ENCODE assay signal across 23 mouse cellular contexts in the genomic region with DNA sequence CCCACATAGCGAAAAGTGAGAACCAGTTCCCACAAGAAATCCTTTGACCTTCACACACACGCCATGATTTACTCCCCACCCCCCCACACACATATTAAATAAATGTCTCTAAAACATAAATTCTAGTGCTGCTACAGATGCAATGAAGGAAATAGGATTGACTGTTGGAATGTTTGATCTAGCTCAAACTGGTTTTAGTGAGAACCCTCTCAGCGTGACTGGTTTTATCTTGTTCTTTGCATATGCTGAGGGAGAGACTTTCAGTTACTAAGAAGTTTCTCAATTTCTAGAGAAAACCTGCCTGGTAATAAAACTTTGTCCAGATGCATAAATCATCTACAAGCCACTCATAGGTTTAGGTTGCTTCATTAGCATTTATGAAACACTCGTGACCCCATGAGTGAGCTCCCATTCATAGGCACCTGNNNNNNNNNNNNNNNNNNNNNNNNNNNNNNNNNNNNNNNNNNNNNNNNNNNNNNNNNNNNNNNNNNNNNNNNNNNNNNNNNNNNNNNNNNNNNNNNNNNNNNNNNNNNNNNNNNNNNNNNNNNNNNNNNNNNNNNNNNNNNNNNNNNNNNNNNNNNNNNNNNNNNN.
DNase-seq lines count a peak whose midpoint lies in the region; ATAC-seq and TF ChIP-seq lines count a peak whose summit lies in the region.
"Had no signal": no experiment of that assay in that cellular context is flagged by ENCODE, and none has a peak within 500 bp of the region (broad histone marks: within the 10 kb centered on the region; RNA-seq: fewer than 3 reads in every experiment).

No protein-coding gene starts in this region.

- no peaks in the 10 kb centered on the region for H3K36me3 ChIP-seq in intestine, postnatal 0 days (ENCODE audit: control insufficient read depth, insufficient read depth)
- H3K36me3 ChIP-seq in intestine, embryonic 15.5 days = no peaks in the 10 kb centered on the region
- H3K36me3 ChIP-seq in lung, postnatal 0 days (ENCODE audit: insufficient read depth, low read length) = no peaks in the 10 kb centered on the region
- H3K36me3 ChIP-seq: embryonic facial prominence, embryonic 13.5 days; forebrain, embryonic 12.5 days; G1E; heart, embryonic 15.5 days; hindbrain, embryonic 13.5 days had no signal

- no peak overlapping the region for H3K9ac ChIP-seq in intestine, postnatal 0 days (ENCODE audit: low read depth, low read length)
- no peak overlapping the region for H3K9ac ChIP-seq in intestine, embryonic 15.5 days
- no peak overlapping the region for H3K9ac ChIP-seq in lung, postnatal 0 days (replicated peaks; ENCODE audit: low read depth)
- H3K9ac ChIP-seq: embryonic facial prominence, embryonic 13.5 days; forebrain, embryonic 12.5 days; heart, embryonic 15.5 days; hindbrain, embryonic 13.5 days had no signal

- H3K9me3 ChIP-seq in intestine, postnatal 0 days (ENCODE audit: control insufficient read depth) = no peaks in the 10 kb centered on the region
- H3K9me3 ChIP-seq in intestine, embryonic 15.5 days = no peaks in the 10 kb centered on the region
- H3K9me3 ChIP-seq in lung, postnatal 0 days (ENCODE audit: low read length) = no peaks in the 10 kb centered on the region
- H3K9me3 ChIP-seq: embryonic facial prominence, embryonic 13.5 days; forebrain, embryonic 12.5 days; G1E; heart, embryonic 15.5 days; hindbrain, embryonic 13.5 days had no signal

- H3K27me3 ChIP-seq in intestine, postnatal 0 days (replicated peaks; ENCODE audit: control insufficient read depth, insufficient read depth, low read length) = no peaks in the 10 kb centered on the region
- no peaks in the 10 kb centered on the region for H3K27me3 ChIP-seq in intestine, embryonic 15.5 days (replicated peaks)
- no peaks in the 10 kb centered on the region for H3K27me3 ChIP-seq in lung, postnatal 0 days (replicated peaks; ENCODE audit: insufficient read depth, low read length)
- H3K27me3 ChIP-seq: embryonic facial prominence, embryonic 13.5 days; forebrain, embryonic 12.5 days; heart, embryonic 15.5 days; hindbrain, embryonic 13.5 days had no signal

- peak; percentile 83 for ATAC-seq in intestine, postnatal 0 days
- no peak for ATAC-seq in intestine, embryonic 15.5 days
- no peak; the same call in 1 of the 2 replicates for ATAC-seq in lung, postnatal 0 days
- ATAC-seq: CD4-positive, CD25-positive, alpha-beta regulatory T cell, adult 4 months; forebrain, embryonic 16.5 days had no signal

- H3K4me1 ChIP-seq in intestine, postnatal 0 days (replicated peaks; ENCODE audit: control insufficient read depth, insufficient read depth, low read length) = no peaks in the 10 kb centered on the region
- H3K4me1 ChIP-seq in intestine, embryonic 15.5 days (replicated peaks) = 0 out of 2 replicates have a peak, but pooled peaks cover 3% of the 10 kb centered on the region
- peaks cover 3% of the 10 kb centered on the region; the same call in 1 of the 2 replicates for H3K4me1 ChIP-seq in lung, postnatal 0 days (ENCODE audit: insufficient read depth, low read depth, low read length)

- no peak overlapping the region for H3K27ac ChIP-seq in intestine, postnatal 0 days (ENCODE audit: low read depth, low read length)
- no peak overlapping the region for H3K27ac ChIP-seq in intestine, embryonic 15.5 days
- no peak overlapping the region for H3K27ac ChIP-seq in lung, postnatal 0 days (ENCODE audit: low read length)
- H3K27ac ChIP-seq: embryonic facial prominence, embryonic 13.5 days; forebrain, embryonic 12.5 days; heart, adult 2 months; heart, embryonic 15.5 days; hindbrain, embryonic 13.5 days had no signal

- TF ChIP-seq CTCF in intestine, postnatal 0 days (IDR thresholded peaks at IDR 0.05; ENCODE audit: low read depth) = no peak
- TF ChIP-seq CTCF in lung, postnatal 0 days (IDR thresholded peaks at IDR 0.05) = no peak

- no peak overlapping the region for H3K4me3 ChIP-seq in intestine, postnatal 0 days (ENCODE audit: low read depth, low read length)
- no peak overlapping the region for H3K4me3 ChIP-seq in intestine, embryonic 15.5 days (replicated peaks)
- H3K4me3 ChIP-seq in lung, postnatal 0 days (ENCODE audit: low read depth, low read length) = no peak overlapping the region
- H3K4me3 ChIP-seq: embryonic facial prominence, embryonic 13.5 days; forebrain, embryonic 12.5 days; heart, adult 2 months; heart, embryonic 15.5 days; hindbrain, embryonic 13.5 days had no signal

- H3K4me2 ChIP-seq in intestine, postnatal 0 days (replicated peaks; ENCODE audit: low read depth) = no peak overlapping the region
- H3K4me2 ChIP-seq in intestine, embryonic 15.5 days (replicated peaks) = no peak overlapping the region
- no peak overlapping the region for H3K4me2 ChIP-seq in lung, postnatal 0 days (replicated peaks; ENCODE audit: low read depth, low read length)
- H3K4me2 ChIP-seq: embryonic facial prominence, embryonic 13.5 days; forebrain, embryonic 12.5 days; heart, embryonic 11.5 days; heart, embryonic 15.5 days; hindbrain, embryonic 13.5 days had no signal

- no peak for TF ChIP-seq EP300 in lung, postnatal 0 days (IDR thresholded peaks at IDR 0.05)

- peak; percentile 26 for DNase-seq in lung, postnatal 0 days (ENCODE audit: low spot score)
- no peak for DNase-seq in lung, postnatal 36 days
- DNase-seq in kidney, postnatal 36 days = peak; percentile 36 to 57
- DNase-seq in embryo, embryonic 9.5 days (ENCODE audit: extremely low spot score) = no peak
- DNase-seq in liver = no peak
- DNase-seq: adrenal gland, postnatal 10 days; B cell, adult 2 months; cerebellum, adult 11-12 months; cerebellum, adult 9-10 months; cerebellum, postnatal 25 days; gastrocnemius, postnatal 14 days; heart, adult 2 months; heart, postnatal 14 days had no signal

- WGBS in intestine, postnatal 0 days = 79% methylated on average over 4 of the region's 4 CpGs
- 83% methylated on average over 4 of the region's 4 CpGs for WGBS in intestine, embryonic 15.5 days
- WGBS in lung, postnatal 0 days = 65% methylated on average over 4 of the region's 4 CpGs

Comparison
In these comparisons a context has a peak if more than half of its experiments do, and no peak if none do; other contexts are left out.
1. DNase-seq: peak in lung, postnatal 0 days (single experiment) and kidney, postnatal 36 days (2 of 2); none in lung, postnatal 36 days (single experiment), embryo, embryonic 9.5 days (single experiment) and liver (single experiment).